Mouse (Mus musculus) heart, embryonic 15.5 days (tissue): ENCODE measurements around the gene Klk15. TPM values are rescaled to one million over a fixed set of nuclear protein-coding genes. Genes with fewer than 3 reads are reported as not detected.
"Not testable (repeated sequence)": the region's sequence is repeated elsewhere in the genome, so short reads cannot be mapped to it uniquely, and the experiment has no call there.

ENCODE experiments used
- ATAC-seq: fragments of 200-750 bp; cut with Nextera tagmentation; replicated peaks from 2 replicates; pipeline ENCODE4 v1.8.0; 2017; ENCODE audit warnings: low read depth, moderate TSS enrichment; ENCODE audit not compliant: insufficient number of reproducible peaks, insufficient read depth, low FRiP score
- H3K27ac ChIP-seq: fragments of 300-500 bp; sonication (generic); 2 replicates; pipeline ENCODE4 v1.5.1; 2015; ENCODE audit warnings: mild to moderate bottlenecking, inconsistent platforms
- H3K27me3 ChIP-seq: fragments of 300-500 bp; sonication (generic); 2 replicates; pipeline ENCODE4 v1.6.1; 2015; ENCODE audit warnings: inconsistent platforms
- H3K36me3 ChIP-seq: fragments of 300-500 bp; sonication (generic); 2 replicates; pipeline ENCODE4 v1.6.1; 2015; ENCODE audit warnings: mild to moderate bottlenecking, inconsistent platforms
- H3K4me1 ChIP-seq: fragments of 300-500 bp; sonication (generic); replicated peaks from 2 replicates; pipeline ENCODE4 v1.6.1; 2015; ENCODE audit warnings: inconsistent platforms
- H3K4me2 ChIP-seq: fragments of 300-500 bp; sonication (generic); 2 replicates; pipeline ENCODE4 v1.6.1; 2015; ENCODE audit warnings: inconsistent platforms, mild to moderate bottlenecking, moderate library complexity
- H3K4me3 ChIP-seq: fragments of 300-500 bp; sonication (generic); 2 replicates; pipeline ENCODE4 v1.5.1; 2015; ENCODE audit warnings: mild to moderate bottlenecking, inconsistent platforms
- H3K9ac ChIP-seq: fragments of 300-500 bp; sonication (generic); 2 replicates; pipeline ENCODE4 v1.6.1; 2015; ENCODE audit warnings: mild to moderate bottlenecking, inconsistent platforms
- H3K9me3 ChIP-seq: fragments of 300-500 bp; sonication (generic); replicated peaks from 2 replicates; pipeline ENCODE4 v1.6.1; 2016; ENCODE audit warnings: inconsistent platforms
- WGBS: fragments of 180-500 bp; shearing (Covaris S2); methylation state at CpG from one replicate; pipeline ENCODE4 v1.1.7; 2015; ENCODE audit warnings: mixed read lengths; 5-methylcytosine and 5-hydroxymethylcytosine counted together
- polyA plus RNA-seq: library from polyadenylated mRNA; unstranded; fragments of >200 nt; fragmentation: Nextera tagmentation; extraction: Ambion mirVana; gene quantifications from 2 replicates; pipeline ENCODE4 v1.2.1, GENCODE M21; 2015

The Klk15 gene
- polyA plus RNA-seq, 1 experiment from 2014 or later, result not detected

DNA sequence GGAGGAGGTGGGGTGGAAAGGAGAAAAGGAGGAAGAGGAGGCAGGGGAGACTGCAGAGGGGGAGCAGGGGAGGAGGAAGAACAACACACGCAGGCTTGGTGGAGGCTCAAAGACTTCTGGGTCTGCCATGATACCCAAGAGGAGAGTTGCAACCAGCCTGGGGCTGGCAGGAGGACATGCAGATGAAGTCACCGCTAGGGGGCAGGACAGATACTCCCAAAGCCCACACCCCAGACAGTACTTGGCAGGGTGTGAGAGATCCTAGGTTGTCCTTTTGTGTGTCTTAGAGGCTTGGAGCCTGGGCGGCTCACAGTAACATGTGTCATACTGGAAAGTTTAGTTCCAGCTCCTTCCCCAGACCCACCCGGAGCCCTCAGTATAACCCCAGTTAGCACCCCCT is 5.0 kb upstream of the Klk15 start:
- WGBS, result 39% methylated on average over 4 of the region's 4 CpGs

DNA sequence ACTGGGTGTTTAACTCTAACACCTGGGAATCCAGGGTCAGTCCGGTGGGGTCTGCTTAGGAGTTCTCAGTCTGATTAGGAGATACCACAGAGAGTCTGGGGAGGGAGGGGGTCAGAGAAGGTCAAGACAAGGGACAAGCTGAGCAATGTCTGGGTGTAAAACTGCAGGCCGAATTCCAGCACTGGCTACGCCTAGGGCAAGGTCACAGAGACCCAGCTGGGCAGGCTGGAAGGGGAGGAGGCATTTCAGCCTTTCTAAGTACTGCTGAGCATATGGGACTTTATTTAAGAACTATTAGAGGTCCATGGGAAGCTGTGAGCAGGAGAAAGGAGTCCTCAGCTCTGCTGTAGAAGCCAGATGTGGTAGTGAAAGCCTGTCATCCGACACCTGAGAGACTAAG is 1.2 kb upstream of the Klk15 start:
- H3K36me3 ChIP-seq, result no peaks in the 10 kb centered on the region
- H3K4me3 ChIP-seq, result no peak overlapping the region
- H3K27me3 ChIP-seq, result no peaks in the 10 kb centered on the region
- 51% methylated on average over 4 of the region's 4 CpGs for WGBS
- no peak overlapping the region for H3K4me2 ChIP-seq
- no peaks in the 10 kb centered on the region for H3K9me3 ChIP-seq
- no peak overlapping the region for H3K9ac ChIP-seq
- no peak overlapping the region for H3K27ac ChIP-seq
- H3K4me1 ChIP-seq, result no peaks in the 10 kb centered on the region
- ATAC-seq, result no peak

More for the DNA sequence above, 5.0 kb upstream of the Klk15 start:
- no peak overlapping the region for H3K27ac ChIP-seq
- H3K9me3 ChIP-seq, result no peaks in the 10 kb centered on the region
- H3K9ac ChIP-seq, result no peak overlapping the region
- no peaks in the 10 kb centered on the region for H3K4me1 ChIP-seq
- no peaks in the 10 kb centered on the region for H3K36me3 ChIP-seq
- no peak overlapping the region for H3K4me3 ChIP-seq
- no peak overlapping the region for H3K4me2 ChIP-seq
- no peaks in the 10 kb centered on the region for H3K27me3 ChIP-seq
- no peak for ATAC-seq

DNA sequence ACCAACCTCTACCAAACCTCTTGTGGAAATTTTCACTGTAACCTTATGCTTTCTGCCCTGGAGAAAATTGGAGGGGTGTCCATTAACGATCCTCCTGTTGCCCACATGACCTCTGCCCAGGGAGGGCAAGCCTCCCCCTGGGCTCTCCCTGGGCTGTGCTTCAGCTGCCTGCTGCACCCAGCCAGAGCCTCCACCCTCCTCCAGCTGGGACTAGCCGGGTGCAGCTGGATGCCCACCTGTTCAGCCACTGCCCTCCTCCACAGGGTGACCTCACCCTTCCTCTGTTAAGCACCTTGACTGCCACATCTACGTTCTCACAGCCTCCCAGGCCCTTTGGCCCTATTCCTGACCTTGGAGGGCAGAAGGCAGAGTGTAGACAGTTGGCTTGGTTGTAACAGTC is 1.2 kb downstream of the Klk15 start:
- H3K4me2 ChIP-seq, result no peak overlapping the region
- H3K4me3 ChIP-seq, result no peak overlapping the region
- H3K4me1 ChIP-seq, result no peaks in the 10 kb centered on the region
- H3K9ac ChIP-seq, result no peak overlapping the region
- WGBS, result 51% methylated on average over 3 of the region's 3 CpGs
- no peaks in the 10 kb centered on the region for H3K9me3 ChIP-seq
- H3K27ac ChIP-seq, result no peak overlapping the region
- no peak for ATAC-seq
- no peaks in the 10 kb centered on the region for H3K27me3 ChIP-seq
- no peaks in the 10 kb centered on the region for H3K36me3 ChIP-seq

DNA sequence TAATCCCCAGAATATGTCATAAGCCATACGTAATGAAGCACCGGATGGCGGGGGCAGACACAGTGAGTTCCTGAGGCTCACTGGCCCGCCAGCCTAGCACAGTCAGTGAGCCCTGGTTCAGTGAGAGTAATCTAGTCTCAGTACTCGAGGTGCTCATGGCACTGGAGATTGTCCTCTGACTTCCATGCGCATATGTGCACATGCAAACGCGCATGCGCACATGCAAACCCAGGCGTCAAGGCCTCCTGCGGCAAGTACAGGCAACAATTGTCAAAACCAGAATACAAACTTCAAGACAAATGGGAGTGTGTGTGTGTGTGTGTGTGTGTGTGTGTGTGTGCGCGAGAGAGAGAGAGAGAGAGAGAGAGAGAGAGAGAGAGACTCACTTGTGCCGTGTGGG is 3.0 kb downstream of the Klk15 start:
- H3K36me3 ChIP-seq, result no peaks in the 10 kb centered on the region
- no peak for ATAC-seq
- no peaks in the 10 kb centered on the region for H3K9me3 ChIP-seq
- H3K27me3 ChIP-seq, result no peaks in the 10 kb centered on the region
- H3K4me1 ChIP-seq, result no peaks in the 10 kb centered on the region
- no peak overlapping the region for H3K4me2 ChIP-seq
- H3K27ac ChIP-seq, result no peak overlapping the region
- no peak overlapping the region for H3K9ac ChIP-seq
- no peak overlapping the region for H3K4me3 ChIP-seq
- WGBS, result 81% methylated on average over 14 of the region's 14 CpGs

DNA sequence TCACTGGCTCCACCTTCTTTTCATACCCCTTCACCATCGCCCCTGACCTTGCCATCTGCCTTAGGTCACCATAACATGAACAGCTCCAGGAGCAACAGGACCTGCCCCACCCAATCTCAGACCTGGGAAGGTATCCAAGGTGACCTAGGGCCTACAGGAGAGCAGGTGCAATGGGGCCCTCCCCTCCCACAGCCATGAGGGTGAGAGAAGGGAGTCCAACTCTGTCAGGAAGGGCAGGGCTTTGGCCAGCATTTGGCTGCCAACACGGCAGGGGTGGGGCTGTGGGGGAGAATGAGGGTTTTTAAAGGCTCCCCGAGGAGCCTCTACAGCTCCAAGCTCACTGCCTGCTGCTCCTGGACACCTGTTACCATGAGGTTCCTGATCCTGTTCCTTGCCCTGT is 8.8 kb downstream of the Klk15 start:
- H3K4me3 ChIP-seq, H3K36me3 ChIP-seq, ATAC-seq, H3K9me3 ChIP-seq, H3K27ac ChIP-seq, H3K27me3 ChIP-seq, H3K9ac ChIP-seq, H3K4me2 ChIP-seq, H3K4me1 ChIP-seq: not testable (repeated sequence)
- WGBS, result 66% methylated on average over 3 of the region's 3 CpGs

DNA sequence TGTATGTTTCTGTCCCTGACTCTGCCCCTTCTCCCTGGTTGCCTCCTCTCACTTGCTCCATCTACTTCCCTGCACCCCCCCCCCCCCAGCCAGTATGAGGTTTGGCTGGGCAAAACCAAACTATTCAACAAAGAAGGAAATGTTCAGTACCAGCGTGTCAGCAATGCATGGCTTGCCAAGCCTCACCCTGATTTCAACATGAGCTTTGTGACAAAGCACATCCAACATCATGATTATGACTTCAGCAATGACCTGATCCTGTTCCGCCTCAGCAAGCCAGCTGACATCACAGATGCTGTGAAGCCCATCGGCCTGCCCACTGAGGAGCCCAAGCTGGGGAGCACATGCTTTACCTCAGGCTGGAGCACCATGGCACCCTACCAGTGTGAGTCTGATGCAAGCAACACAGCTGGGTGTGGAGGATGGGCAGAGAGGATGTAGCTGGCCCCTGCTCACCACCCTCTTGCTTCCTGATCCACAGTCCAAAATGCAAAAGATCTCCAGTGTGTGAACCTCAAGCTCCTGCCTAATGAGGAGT is 11.3 kb downstream of the Klk15 start:
- WGBS, result 67% methylated on average over 3 of the region's 3 CpGs
- no peak for ATAC-seq
- no peaks in the 10 kb centered on the region for H3K27me3 ChIP-seq
- no peak overlapping the region for H3K4me2 ChIP-seq
- no peaks in the 10 kb centered on the region for H3K4me1 ChIP-seq
- no peaks in the 10 kb centered on the region for H3K9me3 ChIP-seq
- H3K27ac ChIP-seq, result no peak overlapping the region
- no peaks in the 10 kb centered on the region for H3K36me3 ChIP-seq
- no peak overlapping the region for H3K4me3 ChIP-seq
- no peak overlapping the region for H3K9ac ChIP-seq

DNA sequence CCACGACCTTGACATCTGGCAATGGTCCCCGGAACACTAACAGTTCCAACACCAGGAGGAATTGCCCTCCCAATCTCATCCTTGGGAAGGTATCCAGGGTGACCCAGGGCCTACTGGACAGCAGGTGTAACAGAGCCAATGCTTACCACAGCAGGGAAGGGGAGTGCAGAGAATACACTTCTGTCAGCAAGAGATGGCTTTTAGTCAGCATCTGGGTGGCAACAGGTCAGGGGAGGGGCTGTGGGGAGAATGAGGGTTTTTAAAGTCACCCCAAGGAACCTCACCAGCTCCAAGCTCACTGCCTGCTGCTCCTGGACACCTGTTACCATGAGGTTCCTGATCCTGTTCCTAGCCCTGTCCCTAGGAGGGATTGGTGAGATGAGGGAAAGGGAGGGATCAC is 16.8 kb downstream of the Klk15 start, which contains the start of gene Klk1b8:
TSS of gene Klk1b8 (plus strand) at position 301 of the 400 bp plus-strand sequence.
- no peaks in the 10 kb centered on the region for H3K27me3 ChIP-seq
- no peak within 1 kb of the TSS for H3K4me2 ChIP-seq
- ATAC-seq, result no peak
- WGBS, result 70% methylated on average over 2 of the region's 2 CpGs
- no peaks in the 10 kb centered on the region for H3K9me3 ChIP-seq
- H3K27ac ChIP-seq, result no peak within 1 kb of the TSS
- no peaks in the 10 kb centered on the region for H3K4me1 ChIP-seq
- no peak within 1 kb of the TSS for H3K4me3 ChIP-seq
- no peaks in the 10 kb centered on the region for H3K36me3 ChIP-seq
- no peak within 1 kb of the TSS for H3K9ac ChIP-seq

DNA sequence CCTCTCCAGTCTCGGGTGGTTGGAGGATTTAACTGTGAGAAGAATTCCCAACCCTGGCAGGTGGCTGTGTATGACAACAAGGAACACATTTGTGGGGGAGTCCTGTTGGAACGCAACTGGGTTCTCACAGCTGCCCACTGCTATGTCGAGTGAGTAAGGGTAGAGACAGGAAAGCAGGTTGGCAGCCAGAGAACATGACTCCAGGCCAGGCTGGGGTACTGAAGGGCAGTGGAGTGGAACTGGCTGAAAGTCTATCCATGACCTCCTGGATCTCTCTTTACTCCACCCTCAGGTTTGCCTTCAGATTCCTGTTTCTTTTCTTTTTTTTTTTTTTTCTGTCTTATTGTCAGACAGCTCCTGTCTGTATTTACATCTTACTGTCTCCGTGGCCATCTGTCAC is 19.2 kb downstream of the Klk15 start:
- Histone ChIP-seq H3K4me2 (no peak overlapping the region), H3K4me3 (no peak overlapping the region), H3K27ac (no peak overlapping the region), H3K27me3 (no peaks in the 10 kb centered on the region), H3K4me1 (no peaks in the 10 kb centered on the region), H3K9me3 (no peaks in the 10 kb centered on the region), H3K36me3 (no peaks in the 10 kb centered on the region), H3K9ac (no peak overlapping the region)
- no peak for ATAC-seq
- WGBS, result 58% methylated on average over 4 of the region's 4 CpGs

DNA sequence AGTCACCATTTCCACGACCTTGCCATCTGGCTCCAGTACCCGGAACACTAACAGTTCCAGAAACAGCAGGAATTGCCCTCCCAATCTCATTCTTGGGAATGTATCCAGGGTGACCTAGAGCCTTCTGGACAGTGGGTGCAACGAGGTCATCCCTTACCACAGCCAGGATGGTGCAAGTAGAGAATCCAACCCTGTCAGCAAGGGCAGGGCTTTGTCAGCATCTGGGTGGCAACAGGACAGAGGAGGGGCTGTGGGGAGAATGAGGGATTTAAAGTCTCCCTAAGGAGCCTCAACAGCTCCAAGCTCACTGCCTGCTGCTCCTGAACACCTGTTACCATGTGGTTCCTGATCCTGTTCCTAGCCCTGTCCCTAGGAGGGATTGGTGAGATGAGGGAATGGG is 32.9 kb downstream of the Klk15 start, which contains the start of gene Klk1b1:
TSS of gene Klk1b1 (plus strand) at position 301 of the 400 bp plus-strand sequence.
- Histone ChIP-seq H3K36me3 (no peaks in the 10 kb centered on the region), H3K9ac (no peak within 1 kb of the TSS), H3K27me3 (no peaks in the 10 kb centered on the region), H3K27ac (no peak within 1 kb of the TSS), H3K4me2 (no peak within 1 kb of the TSS), H3K4me1 (no peaks in the 10 kb centered on the region), H3K9me3 (no peaks in the 10 kb centered on the region), H3K4me3 (no peak within 1 kb of the TSS)
- 58% methylated on average over 3 of the region's 3 CpGs for WGBS
- no peak for ATAC-seq

DNA sequence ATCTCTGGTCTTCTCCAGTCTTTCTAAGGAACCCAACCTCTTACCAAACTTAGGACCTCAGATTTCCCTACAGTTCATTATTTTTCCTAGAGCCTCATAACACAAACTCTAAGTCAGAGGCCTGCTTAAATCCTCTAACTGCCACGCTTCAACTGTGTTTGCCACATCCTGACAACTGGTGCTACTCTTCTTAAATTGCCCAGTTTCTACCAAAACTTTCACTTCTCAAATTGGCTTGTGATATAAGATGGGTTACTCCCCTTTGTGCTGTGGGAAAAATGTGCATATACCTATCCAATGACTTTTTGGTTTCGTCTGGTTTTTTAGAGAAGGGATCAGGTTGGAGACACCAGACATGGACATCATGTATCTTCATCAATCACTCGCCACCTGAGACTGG is 33.5 kb downstream of the Klk15 start:
- 71% methylated on average over 3 of the region's 3 CpGs for WGBS

DNA sequence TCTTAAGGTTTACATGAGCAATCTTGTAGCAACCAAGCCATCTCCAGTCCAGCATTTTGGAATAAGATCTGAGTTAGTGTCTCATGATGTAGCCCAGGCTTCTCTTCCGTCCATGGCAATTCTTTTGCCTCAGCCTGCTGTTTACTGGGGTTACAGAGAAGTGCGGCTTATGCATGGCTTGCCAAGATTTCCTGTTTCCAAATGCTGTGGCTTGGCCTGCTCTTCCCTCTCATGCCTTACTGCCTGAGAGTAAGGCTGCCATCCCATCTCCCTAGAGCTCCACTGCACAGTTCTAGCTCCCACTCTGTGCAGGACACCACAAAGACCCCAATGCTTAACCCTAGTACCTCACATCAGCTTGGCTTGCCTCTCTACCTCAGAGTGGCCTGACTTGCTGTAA is 34.1 kb downstream of the Klk15 start:
- no peak overlapping the region for H3K9ac ChIP-seq
- no peak overlapping the region for H3K27ac ChIP-seq
- no peak for ATAC-seq
- H3K4me1 ChIP-seq, result no peaks in the 10 kb centered on the region
- no peaks in the 10 kb centered on the region for H3K9me3 ChIP-seq
- H3K4me2 ChIP-seq, result no peak overlapping the region
- no peaks in the 10 kb centered on the region for H3K27me3 ChIP-seq
- H3K4me3 ChIP-seq, result no peak overlapping the region
- WGBS, result 73% methylated on average over 2 of the region's 2 CpGs
- no peaks in the 10 kb centered on the region for H3K36me3 ChIP-seq

More for the DNA sequence above, 33.5 kb downstream of the Klk15 start:
- no peak overlapping the region for H3K27ac ChIP-seq
- no peak for ATAC-seq
- no peaks in the 10 kb centered on the region for H3K27me3 ChIP-seq
- no peaks in the 10 kb centered on the region for H3K9me3 ChIP-seq
- no peaks in the 10 kb centered on the region for H3K4me1 ChIP-seq
- H3K9ac ChIP-seq, result no peak overlapping the region
- H3K36me3 ChIP-seq, result no peaks in the 10 kb centered on the region
- H3K4me2 ChIP-seq, result no peak overlapping the region
- H3K4me3 ChIP-seq, result no peak overlapping the region

DNA sequence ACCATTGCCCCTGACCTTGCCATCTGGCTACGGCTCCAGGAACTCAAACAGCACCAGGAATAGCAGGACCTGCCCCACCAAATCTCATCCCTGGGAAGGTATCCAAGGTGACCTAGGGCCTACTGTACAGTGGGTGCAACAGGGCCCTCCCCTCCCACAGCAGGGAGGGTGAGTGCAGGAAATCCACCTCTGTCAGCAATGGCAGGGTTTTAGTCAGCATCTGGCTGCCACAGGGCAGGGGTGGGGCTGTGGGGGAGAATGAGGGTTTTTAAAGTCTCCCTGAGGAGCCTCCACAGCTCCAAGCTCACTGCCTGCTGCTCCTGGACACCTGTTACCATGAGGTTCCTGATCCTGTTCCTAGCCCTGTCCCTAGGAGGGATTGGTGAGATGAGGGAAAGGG is 42.2 kb downstream of the Klk15 start, which contains the start of gene Klk1b9:
TSS of gene Klk1b9 (plus strand) at position 301 of the 400 bp plus-strand sequence.
- H3K4me3 ChIP-seq, H3K36me3 ChIP-seq, ATAC-seq, H3K4me2 ChIP-seq, H3K27me3 ChIP-seq, H3K9me3 ChIP-seq, H3K9ac ChIP-seq, H3K4me1 ChIP-seq, H3K27ac ChIP-seq: not testable (repeated sequence)
- WGBS, result 56% methylated on average over 1 of the region's 1 CpGs
